Mouse (Mus musculus): Measurements from ENCODE around the gene Wars2. TPM values are rescaled to one million over a fixed set of nuclear protein-coding genes. Genes with fewer than 3 reads are reported as not detected.

Wars2 gene
- total RNA-seq, 2 experiments from 2014 or later: 4.9 to 5.6 TPM

- DNase-seq: no peak
- intact Hi-C loops (cut with DNase I; ENCODE audit: low total_unique reads): no loop called here
These were observed 42.6 kb downstream of the Wars2 start for GRCm38 (mm10) chr3:99183355-99184016.

DNA sequence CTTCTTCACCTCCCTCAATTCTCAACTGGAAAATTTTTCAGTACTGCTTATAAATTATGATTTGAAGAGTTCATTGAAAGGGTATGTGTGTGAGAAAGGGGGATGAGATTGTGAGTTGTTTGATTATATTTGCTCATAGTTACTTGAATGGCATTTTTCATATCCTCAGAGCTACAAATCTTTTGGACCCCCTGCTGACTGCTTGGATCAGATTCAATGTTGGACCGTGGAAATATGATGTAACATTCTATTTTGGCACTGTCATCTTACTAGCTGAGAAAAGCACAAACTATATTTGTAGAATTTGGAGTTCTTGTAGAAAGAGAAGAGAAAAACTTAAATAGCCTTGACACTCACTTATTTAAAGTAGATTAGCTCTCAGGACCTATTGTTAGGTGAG lies 43.5 kb downstream of the Wars2 start:
- intact Hi-C loops (cut with DNase I; ENCODE audit: low total_unique reads): no loop called here
- DNase-seq: no peak

GRCm38 (mm10) chr3:99188097-99188496 lies 47.2 kb downstream of the Wars2 start:
- no peak for DNase-seq
- intact Hi-C loops (cut with DNase I; ENCODE audit: low total_unique reads): no loop called here

- DNase-seq: no peak
- intact Hi-C loops (cut with DNase I; ENCODE audit: low total_unique reads): no loop called here
These were observed 52.7 kb downstream of the Wars2 start for GRCm38 (mm10) chr3:99193576-99193975.

GRCm38 (mm10) chr3:99203331-99203730 lies 62.5 kb downstream of the Wars2 start:
- no peak for DNase-seq
- intact Hi-C loops (cut with DNase I; ENCODE audit: low total_unique reads): no loop called here

DNA sequence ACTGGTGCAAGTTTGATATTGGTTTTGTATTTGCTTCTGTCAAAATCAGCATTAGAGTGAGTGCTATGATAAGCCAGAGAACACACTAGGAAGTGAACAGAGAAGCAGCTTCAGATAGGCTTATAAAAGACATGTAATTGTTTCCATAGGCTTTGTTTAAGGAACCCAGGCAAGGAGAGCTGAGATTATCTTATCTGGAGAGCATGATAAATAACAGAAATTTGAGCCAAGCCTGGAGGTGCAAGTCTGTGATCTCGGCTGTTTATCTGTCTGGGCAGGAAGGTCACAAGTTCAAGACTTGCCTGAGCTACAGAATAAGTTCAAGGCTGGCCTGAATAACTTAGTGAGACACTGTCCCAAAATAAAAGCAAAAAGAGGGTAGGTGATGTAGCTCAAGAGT lies 67.5 kb downstream of the Wars2 start:
- intact Hi-C loops (cut with DNase I; ENCODE audit: low total_unique reads): no loop called here
- no peak for DNase-seq

DNA sequence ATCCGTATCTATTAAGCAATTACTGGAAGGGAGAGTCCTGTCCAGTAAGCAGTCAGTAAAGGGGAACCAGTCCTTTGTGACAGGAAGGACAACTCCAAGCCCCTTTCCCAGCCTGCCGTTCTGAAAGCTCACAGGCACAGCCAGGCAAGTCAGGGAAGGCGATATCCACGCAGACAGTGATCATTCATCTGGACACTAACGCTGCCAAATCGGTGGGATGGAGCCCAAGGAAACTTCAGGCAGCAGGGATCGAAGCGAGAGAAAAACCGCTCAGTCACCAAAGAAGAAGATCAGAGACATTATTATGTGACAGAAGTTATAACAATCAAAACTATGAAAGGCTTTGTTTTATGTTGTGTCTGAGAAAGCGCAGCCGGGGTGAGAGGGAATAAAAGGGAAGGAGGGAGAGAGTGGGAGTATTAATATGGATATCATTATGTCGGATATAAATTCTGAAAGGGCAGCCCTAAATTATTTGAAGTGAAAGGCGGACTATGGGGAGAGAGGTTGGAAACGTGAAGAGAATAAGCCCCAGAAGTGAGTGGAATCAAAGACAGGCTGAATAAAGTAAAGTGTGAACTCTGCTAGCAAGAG lies 70.3 kb downstream of the Wars2 start:
- intact Hi-C loops (cut with DNase I; ENCODE audit: low total_unique reads): no loop called here
- DNase-seq: no peak

DNA sequence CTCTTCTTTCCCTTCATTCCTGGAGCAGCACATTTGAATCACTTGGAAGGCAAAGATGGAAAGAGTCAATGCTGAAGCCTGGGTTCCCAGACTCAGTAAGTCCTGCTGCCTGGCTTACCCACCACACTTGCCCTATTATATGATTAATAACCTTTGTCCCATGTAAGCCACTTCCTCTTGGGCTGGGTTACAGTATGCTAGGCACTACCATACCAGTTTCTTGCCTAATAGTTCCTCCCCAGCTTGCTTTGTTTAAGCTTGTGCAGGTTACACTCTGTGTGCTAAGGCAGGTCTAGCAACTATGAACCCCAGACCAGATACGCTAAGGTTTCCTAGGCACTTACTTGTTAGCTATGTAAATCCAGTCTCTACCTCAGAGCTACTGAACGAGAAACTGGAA lies 86.9 kb downstream of the Wars2 start:
- intact Hi-C loops (cut with DNase I; ENCODE audit: low total_unique reads): no loop called here
- no peak for DNase-seq

DNA sequence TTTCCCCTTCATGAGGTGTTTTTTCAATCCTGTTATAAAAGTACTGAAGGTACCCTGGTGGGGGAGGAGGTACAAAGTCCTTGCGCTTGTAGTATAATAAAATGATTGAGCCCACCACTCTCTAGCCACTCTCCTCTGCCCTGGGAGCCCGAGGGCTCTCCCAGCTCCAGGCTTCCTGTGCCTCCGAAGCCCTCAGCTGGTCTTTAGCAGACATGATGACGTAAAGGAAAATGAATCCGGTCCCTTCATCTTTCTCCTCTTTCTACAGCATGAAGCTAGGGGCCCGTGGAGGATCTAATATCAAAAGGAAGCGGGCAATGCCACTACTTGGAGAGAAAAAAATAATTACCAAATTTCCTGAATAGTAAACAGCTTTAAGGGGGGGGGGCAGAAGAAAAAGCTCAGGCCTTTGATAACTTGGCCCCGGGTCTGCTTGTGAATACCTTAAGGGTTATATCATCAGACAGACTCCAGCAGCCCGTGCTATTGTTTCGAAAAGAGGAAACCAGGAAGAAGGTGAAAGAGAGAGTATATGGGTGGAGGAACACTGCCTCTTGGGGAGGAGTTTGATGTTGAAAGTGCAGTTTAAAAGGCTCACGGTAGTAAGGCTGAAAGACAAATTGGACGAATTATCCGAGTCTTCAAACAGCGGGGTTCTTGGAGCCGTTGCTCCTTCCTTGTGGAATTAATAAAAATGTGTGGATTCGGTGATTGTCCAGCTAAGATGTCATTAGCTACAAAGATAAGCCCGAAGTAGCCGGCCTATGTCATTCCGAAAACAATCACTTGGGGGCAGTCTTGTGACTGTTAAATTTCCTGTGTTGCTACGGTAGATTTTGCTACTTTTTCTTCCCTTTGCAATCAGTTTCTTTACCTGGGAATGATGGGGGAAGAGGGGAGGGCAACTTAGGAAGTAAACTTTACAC lies 92.8 kb downstream of the Wars2 start:
- DNase-seq: peak; percentile 48
- intact Hi-C loops (cut with DNase I; ENCODE audit: low total_unique reads): loop anchor here (5.0 to 10.0 kb wide), 2 partner anchors 641 to 704 kb away; no protein-coding TSS in a partner anchor

DNA sequence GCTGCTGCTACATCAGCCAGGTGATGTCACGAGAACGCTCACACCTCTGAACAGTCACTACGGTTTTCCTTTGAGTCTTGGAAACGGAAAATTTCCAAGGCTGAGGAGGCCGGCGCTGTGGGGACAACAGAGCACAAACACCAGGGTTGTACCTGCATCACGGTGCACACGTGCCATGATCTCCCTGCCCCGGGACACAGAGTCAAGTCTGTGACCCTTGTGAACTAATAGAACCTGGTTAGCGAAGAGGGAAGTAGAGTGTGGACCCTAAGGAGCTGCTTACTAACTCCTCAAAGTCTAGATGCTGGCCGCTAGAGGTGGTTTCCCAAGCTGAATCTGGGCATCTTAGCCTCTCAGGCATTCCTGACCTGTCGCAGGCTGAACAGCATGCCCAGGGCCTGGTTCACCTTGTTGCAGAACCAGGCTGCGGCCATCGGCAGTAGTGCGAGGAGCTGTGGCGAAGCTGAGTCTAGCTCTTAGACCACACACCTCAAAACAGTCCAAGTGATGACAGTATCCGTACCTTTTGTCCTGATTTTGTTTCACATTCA lies 93.5 kb downstream of the Wars2 start:
- intact Hi-C loops (cut with DNase I; ENCODE audit: low total_unique reads): loop anchor here (5.0 to 10.0 kb wide), 2 partner anchors 640 to 703 kb away; no protein-coding TSS in a partner anchor
- DNase-seq: no peak

- intact Hi-C loops (cut with DNase I; ENCODE audit: low total_unique reads): loop anchor here (10.0 kb wide), 1 partner anchor 640 kb away; no protein-coding TSS in a partner anchor
- DNase-seq: no peak
These were observed 94.4 kb downstream of the Wars2 start for GRCm38 (mm10) chr3:99235116-99235803.

DNA sequence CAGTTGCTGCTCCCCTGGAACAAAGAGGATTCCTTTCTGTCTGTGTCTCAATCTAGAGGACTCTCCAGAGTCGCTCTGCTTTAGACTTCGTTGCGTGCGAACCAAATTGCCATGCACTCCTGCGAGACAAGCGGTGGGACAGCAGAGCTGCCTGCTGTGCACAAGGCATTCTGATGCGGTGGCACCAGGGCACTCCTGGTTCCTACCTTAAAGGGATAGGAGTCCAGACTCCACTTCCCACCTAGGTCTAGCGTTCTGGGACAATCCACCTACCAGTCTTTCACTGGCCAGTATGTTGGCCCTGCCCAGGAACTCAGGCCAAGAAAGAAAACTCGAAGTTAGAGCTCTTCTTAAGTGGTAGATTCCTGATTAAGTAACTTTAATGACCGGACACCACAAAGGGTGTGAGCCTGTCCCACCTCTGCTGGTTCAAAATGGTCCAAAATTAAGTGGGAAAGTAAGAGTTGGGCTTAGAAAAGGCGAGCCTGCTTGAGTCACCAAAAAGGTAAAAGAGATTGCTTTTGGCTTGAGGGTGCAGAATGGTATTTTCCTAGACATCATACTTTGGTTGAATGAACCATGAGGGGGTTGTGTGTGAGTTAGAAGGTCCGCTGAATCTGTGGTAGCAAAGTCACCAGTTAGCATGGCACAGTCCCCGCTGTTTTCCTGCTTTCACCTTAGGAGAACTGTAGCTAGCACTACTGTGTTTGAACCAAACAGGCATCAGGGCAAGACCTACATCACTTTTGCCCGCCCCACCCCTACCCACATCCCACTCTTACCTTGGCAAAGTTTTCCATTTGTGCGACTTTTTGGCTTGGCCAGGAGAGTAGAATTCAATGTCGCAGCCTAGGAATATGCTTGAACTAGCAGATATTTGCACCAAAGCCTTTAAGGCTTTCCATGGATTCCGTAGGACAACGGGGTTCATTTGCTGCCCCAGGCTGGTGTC lies 95.2 kb downstream of the Wars2 start:
- intact Hi-C loops (cut with DNase I; ENCODE audit: low total_unique reads): loop anchor here (10.0 kb wide), 1 partner anchor 639 kb away; no protein-coding TSS in a partner anchor

GRCm38 (mm10) chr3:99238691-99239090 lies 97.8 kb downstream of the Wars2 start:
- no peak for DNase-seq
- intact Hi-C loops (cut with DNase I; ENCODE audit: low total_unique reads): loop anchor here (10.0 kb wide), 1 partner anchor 636 kb away; no protein-coding TSS in a partner anchor

More for the DNA sequence above, 95.2 kb downstream of the Wars2 start:
- DNase-seq: no peak

GRCm38 (mm10) chr3:99239301-99240045 lies 98.6 kb downstream of the Wars2 start:
- DNase-seq: no peak
- intact Hi-C loops (cut with DNase I; ENCODE audit: low total_unique reads): loop anchor here (10.0 kb wide), 1 partner anchor 635 kb away; no protein-coding TSS in a partner anchor

DNA sequence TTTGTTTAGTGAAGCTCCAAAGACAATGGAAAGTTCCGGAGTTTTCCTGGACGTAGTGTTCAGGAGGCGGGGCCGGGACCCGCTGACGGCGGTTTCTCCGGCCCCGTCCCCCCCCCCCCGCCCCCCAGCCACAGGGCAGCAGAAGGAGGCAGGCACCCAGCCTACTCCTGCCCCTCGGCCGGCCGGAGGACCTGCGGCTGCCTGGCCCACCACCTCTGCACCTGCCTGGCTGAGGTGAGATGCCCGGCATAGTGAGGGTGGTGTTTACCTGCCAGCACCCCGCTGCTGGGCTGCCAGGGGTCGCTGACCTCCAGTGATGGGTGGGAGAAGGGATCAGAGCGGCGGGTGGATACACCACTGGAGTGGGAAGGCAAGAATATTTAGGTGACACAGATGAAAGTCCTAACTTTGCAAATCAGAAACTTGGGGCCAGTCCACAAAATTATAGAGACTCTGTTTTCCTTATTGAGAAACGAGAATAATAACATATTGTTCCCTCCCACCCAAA lies 99.4 kb downstream of the Wars2 start, which contains the start of gene Tbx15:
TSS of gene Tbx15 (plus strand) at position 169 of the 508 bp plus-strand sequence.
- no peak for DNase-seq
- intact Hi-C loops (cut with DNase I; ENCODE audit: low total_unique reads): no loop called here

GRCm38 (mm10) chr3:99240811-99241738 lies 100.2 kb downstream of the Wars2 start:
- DNase-seq: no peak
- intact Hi-C loops (cut with DNase I; ENCODE audit: low total_unique reads): no loop called here

Measured in gastrocnemius, postnatal 14 days (tissue).